Mouse (Mus musculus): ENCODE results near the gene Nom1.

Gene Nom1

GRCm38 (mm10) chr5:29471396-29471795, 36.9 kb downstream of the Nom1 start:
- no peak for DNase-seq

GRCm38 (mm10) chr5:29471855-29472665, 37.6 kb downstream of the Nom1 start:
- DNase-seq, result no peak

- DNase-seq, result no peak
Observed at GRCm38 (mm10) chr5:29473551-29474245, 39.2 kb downstream of the Nom1 start.

- no peak for DNase-seq
Observed at GRCm38 (mm10) chr5:29474246-29474960, 39.9 kb downstream of the Nom1 start.

GRCm38 (mm10) chr5:29475041-29475440, 40.6 kb downstream of the Nom1 start:
- no peak for DNase-seq

GRCm38 (mm10) chr5:29475556-29475955, 41.1 kb downstream of the Nom1 start:
- no peak for DNase-seq

GRCm38 (mm10) chr5:29476021-29476420, 41.6 kb downstream of the Nom1 start:
- DNase-seq, result no peak

GRCm38 (mm10) chr5:29477474-29478207, 43.2 kb downstream of the Nom1 start:
- no peak for DNase-seq

- DNase-seq, result no peak
Observed at GRCm38 (mm10) chr5:29478208-29479197, 44.0 kb downstream of the Nom1 start, which contains the start of gene Mnx1. Mnx1 (minus strand) TSS chr5:29478470.

- DNase-seq, result peak; percentile 13
Observed at GRCm38 (mm10) chr5:29479198-29479593, 44.7 kb downstream of the Nom1 start.

- no peak for DNase-seq
Observed at GRCm38 (mm10) chr5:29483801-29484200, 49.3 kb downstream of the Nom1 start.

GRCm38 (mm10) chr5:29484965-29485940, 50.8 kb downstream of the Nom1 start:
- DNase-seq, result no peak

- no peak for DNase-seq
Observed at GRCm38 (mm10) chr5:29485941-29486320, 51.5 kb downstream of the Nom1 start.

GRCm38 (mm10) chr5:29487321-29487720, 52.9 kb downstream of the Nom1 start:
- DNase-seq, result no peak

- DNase-seq, result no peak
Observed at GRCm38 (mm10) chr5:29507013-29507412, 72.5 kb downstream of the Nom1 start.

Data from lung, postnatal 36 days (tissue).